Mouse (Mus musculus) MEL (cell line): Measurements from ENCODE around the gene Cbarp. TPM values are rescaled to one million over a fixed set of nuclear protein-coding genes. Genes with fewer than 3 reads are reported as not detected.

Experiments used
- DNase-seq: peaks from one replicate; pipeline ENCODE4 v3.0.0; 2011; ENCODE audit warnings: low read depth, low spot score
- H3K27ac ChIP-seq: 2 replicates; pipeline ENCODE4 v1.5.1; 2012; ENCODE audit warnings: low read depth, mild to moderate bottlenecking, control low read depth, low read length, moderate library complexity; ENCODE audit not compliant: control insufficient read depth
- H3K27me3 ChIP-seq, 2 experiments: fragments of 150-350 bp in 1 of 2; sonication (generic) in 1 of 2; 2 replicates each; pipeline ENCODE4 v1.6.1; 2012; ENCODE audit warnings: low read length in 2 of 2, mild to moderate bottlenecking in 2 of 2, improper control_type of control experiment in 1 of 2, moderate library complexity in 1 of 2; ENCODE audit not compliant: insufficient read depth in 2 of 2, control insufficient read depth in 1 of 2
- H3K36me3 ChIP-seq, 2 experiments: 2 replicates each; pipeline ENCODE4 v1.6.1; 2012 to 2014; ENCODE audit warnings: low read length in 2 of 2, improper control_type of control experiment in 1 of 2, inconsistent platforms in 1 of 2, mild to moderate bottlenecking in 1 of 2; ENCODE audit not compliant: insufficient read depth in 2 of 2, control insufficient read depth in 1 of 2
- H3K4me1 ChIP-seq, 2 experiments: fragments of 150-350 bp in 1 of 2; sonication (generic) in 1 of 2; 2 replicates each; pipeline ENCODE4 v1.6.1; 2012; ENCODE audit warnings: low read length in 2 of 2, improper control_type of control experiment in 1 of 2, mild to moderate bottlenecking in 1 of 2; ENCODE audit not compliant: insufficient read depth in 2 of 2, control insufficient read depth in 1 of 2
- H3K4me3 ChIP-seq, 2 experiments: fragments of 150-350 bp in 1 of 2; sonication (generic) in 1 of 2; 2 replicates each; pipeline ENCODE4 v1.5.1; 2012; ENCODE audit warnings: low read depth in 2 of 2, low read length in 2 of 2, mild to moderate bottlenecking in 2 of 2, moderate library complexity in 2 of 2, control low read depth in 1 of 2, improper control_type of control experiment in 1 of 2; ENCODE audit not compliant: control insufficient read depth in 1 of 2, insufficient read depth in 1 of 2
- H3K79me2 ChIP-seq: 2 replicates; pipeline ENCODE4 v1.6.1; 2012; ENCODE audit warnings: mild to moderate bottlenecking, low read length, moderate library complexity; ENCODE audit not compliant: control insufficient read depth, poor library complexity, insufficient read depth
- H3K9ac ChIP-seq: 2 replicates; pipeline ENCODE4 v1.6.1; 2012; ENCODE audit warnings: low read depth, mild to moderate bottlenecking, control low read depth, low read length, moderate library complexity; ENCODE audit not compliant: control insufficient read depth, poor library complexity, severe bottlenecking
- H3K9me3 ChIP-seq: fragments of 150-350 bp; sonication (generic); replicated peaks from 2 replicates; pipeline ENCODE4 v1.6.1; 2012; ENCODE audit warnings: mild to moderate bottlenecking, low read length, improper control_type of control experiment, moderate library complexity; ENCODE audit not compliant: insufficient read depth
- BHLHE40 ChIP-seq: IDR thresholded peaks from 2 replicates; pipeline ENCODE4 v1.6.1; 2012; ENCODE audit warnings: low read depth, mild to moderate bottlenecking, inconsistent platforms, low read length, improper control_type of control experiment, borderline replicate concordance
- CHD2 ChIP-seq: IDR thresholded peaks from 2 replicates; pipeline ENCODE4 v1.6.1; 2011; ENCODE audit warnings: low read length, improper control_type of control experiment
- CTCF ChIP-seq, 3 experiments: IDR thresholded peaks in 2 of 3; conservative IDR thresholded peaks in 1 of 3; 2 replicates each; pipeline ENCODE4 v1.5.1; 2011 to 2012; ENCODE audit warnings: low read length in 3 of 3, low read depth in 2 of 3, mild to moderate bottlenecking in 2 of 3, improper control_type of control experiment in 1 of 3, inconsistent platforms in 1 of 3, mixed read lengths in 1 of 3, moderate library complexity in 1 of 3; ENCODE audit not compliant: control insufficient read depth in 1 of 3, insufficient read depth in 1 of 3, poor library complexity in 1 of 3, severe bottlenecking in 1 of 3
- E2F4 ChIP-seq: IDR thresholded peaks from 2 replicates; pipeline ENCODE4 v1.6.1; 2011; ENCODE audit warnings: low read depth, low read length, improper control_type of control experiment, borderline replicate concordance
- ELF1 ChIP-seq: IDR thresholded peaks from 2 replicates; pipeline ENCODE4 v1.6.1; 2014; ENCODE audit warnings: low read depth, mild to moderate bottlenecking, inconsistent platforms, low read length, improper control_type of control experiment, moderate library complexity
- EP300 ChIP-seq, 2 experiments: IDR thresholded peaks; 2 replicates each; pipeline ENCODE4 v1.6.1; 2011; ENCODE audit warnings: improper control_type of control experiment in 2 of 2, low read length in 2 of 2, low read depth in 1 of 2, mild to moderate bottlenecking in 1 of 2
- ETS1 ChIP-seq: IDR thresholded peaks from 2 replicates; pipeline ENCODE4 v1.6.1; 2012; ENCODE audit warnings: low read depth, mild to moderate bottlenecking, inconsistent platforms, low read length, improper control_type of control experiment, moderate library complexity
- GABPA ChIP-seq: IDR thresholded peaks from 2 replicates; pipeline ENCODE4 v1.6.1; 2012; ENCODE audit warnings: low read depth, mild to moderate bottlenecking, inconsistent platforms, low read length, improper control_type of control experiment, moderate library complexity
- GATA1 ChIP-seq: IDR thresholded peaks from 2 replicates; pipeline ENCODE4 v1.6.1; 2011; ENCODE audit warnings: low read depth, low read length, improper control_type of control experiment
- JUND ChIP-seq: IDR thresholded peaks from 2 replicates; pipeline ENCODE4 v1.6.1; 2011; ENCODE audit warnings: low read depth, mild to moderate bottlenecking, improper control_type of control experiment, low read length
- KAT2A ChIP-seq: conservative IDR thresholded peaks from 2 replicates; pipeline ENCODE4 v1.6.1; 2012; ENCODE audit warnings: low read depth, low read length, improper control_type of control experiment, inconsistent platforms
- MAFK ChIP-seq: IDR thresholded peaks from 2 replicates; pipeline ENCODE4 v1.6.1; 2011; ENCODE audit warnings: low read depth, mild to moderate bottlenecking, low read length, improper control_type of control experiment, borderline replicate concordance
- MEF2A ChIP-seq: IDR thresholded peaks from 2 replicates; pipeline ENCODE4 v1.6.1; 2014; ENCODE audit warnings: low read depth, mild to moderate bottlenecking, inconsistent platforms, low read length, improper control_type of control experiment; ENCODE audit not compliant: poor library complexity, insufficient replicate concordance, severe bottlenecking; ENCODE audit errors: extremely low read depth
- MXI1 ChIP-seq: IDR thresholded peaks from 2 replicates; pipeline ENCODE4 v1.6.1; 2011; ENCODE audit warnings: mild to moderate bottlenecking, low read depth, low read length, improper control_type of control experiment
- MYC ChIP-seq: IDR thresholded peaks from 2 replicates; pipeline ENCODE4 v1.6.1; 2011; ENCODE audit warnings: low read depth, mild to moderate bottlenecking, low read length, improper control_type of control experiment, moderate library complexity
- NELFE ChIP-seq: IDR thresholded peaks from 2 replicates; pipeline ENCODE4 v1.6.1; 2011; ENCODE audit warnings: low read depth, low read length, improper control_type of control experiment
- NRF1 ChIP-seq: IDR thresholded peaks from 2 replicates; pipeline ENCODE4 v1.6.1; 2014; ENCODE audit warnings: low read depth, mild to moderate bottlenecking, inconsistent platforms, low read length, improper control_type of control experiment, moderate library complexity; ENCODE audit not compliant: poor library complexity, insufficient read depth, severe bottlenecking
- POLR2AphosphoS2 ChIP-seq: IDR thresholded peaks from 2 replicates; pipeline ENCODE4 v1.6.1; 2011; ENCODE audit warnings: low read length, improper control_type of control experiment
- RAD21 ChIP-seq: IDR thresholded peaks from 2 replicates; pipeline ENCODE4 v1.6.1; 2011; ENCODE audit warnings: mild to moderate bottlenecking, low read depth, low read length, improper control_type of control experiment
- RCOR1 ChIP-seq: IDR thresholded peaks from 2 replicates; pipeline ENCODE4 v1.6.1; 2012; ENCODE audit warnings: low read depth, mild to moderate bottlenecking, inconsistent platforms, low read length, improper control_type of control experiment
- SIN3A ChIP-seq: IDR thresholded peaks from 2 replicates; pipeline ENCODE4 v1.6.1; 2012; ENCODE audit warnings: low read length, improper control_type of control experiment, inconsistent platforms
- TAL1 ChIP-seq: IDR thresholded peaks from 2 replicates; pipeline ENCODE4 v1.6.1; 2012; ENCODE audit warnings: mild to moderate bottlenecking, inconsistent platforms, low read length, moderate library complexity, mixed read lengths
- TCF12 ChIP-seq: IDR thresholded peaks from 2 replicates; pipeline ENCODE4 v1.6.1; 2014; ENCODE audit warnings: low read depth, mild to moderate bottlenecking, inconsistent platforms, low read length, improper control_type of control experiment, moderate library complexity
- UBTF ChIP-seq: IDR thresholded peaks from 2 replicates; pipeline ENCODE4 v1.6.1; 2012; ENCODE audit warnings: low read depth, mild to moderate bottlenecking, inconsistent platforms, low read length, improper control_type of control experiment, moderate library complexity, borderline replicate concordance; ENCODE audit not compliant: insufficient read depth
- USF2 ChIP-seq, 2 experiments: IDR thresholded peaks; 2 replicates each; pipeline ENCODE4 v1.6.1; 2011 to 2012; ENCODE audit warnings: improper control_type of control experiment in 2 of 2, low read length in 2 of 2, borderline replicate concordance in 1 of 2, inconsistent platforms in 1 of 2, low read depth in 1 of 2, mild to moderate bottlenecking in 1 of 2; ENCODE audit not compliant: insufficient read depth in 1 of 2
- ZNF384 ChIP-seq: IDR thresholded peaks from 2 replicates; pipeline ENCODE4 v1.6.1; 2012; ENCODE audit warnings: low read depth, mild to moderate bottlenecking, inconsistent platforms, low read length, improper control_type of control experiment
- polyA plus RNA-seq, 2 experiments: library from polyadenylated mRNA; stranded (reverse) in 1 of 2; unstranded in 1 of 2; fragments of >175 nt in 1 of 2; fragments of >200 nt in 1 of 2; gene quantifications; 2 replicates each; pipeline versions ENCODE4 v1.2.1 to v1.2.4; 2012; ENCODE audit warnings: low replicate concordance in 2 of 2, low read depth in 1 of 2; ENCODE audit not compliant: insufficient read length in 2 of 2, insufficient read depth in 1 of 2, missing spikeins in 1 of 2
- total RNA-seq: library from RNA; depleted of rRNA; stranded (reverse); fragments of 300-350 nt; gene quantifications from 2 replicates; pipeline ENCODE4 v1.2.3, GENCODE M21; 2012

The Cbarp gene
- total and polyA plus RNA-seq, 3 experiments = 6.8 to 19.3 TPM; not detected in 1

DNA sequence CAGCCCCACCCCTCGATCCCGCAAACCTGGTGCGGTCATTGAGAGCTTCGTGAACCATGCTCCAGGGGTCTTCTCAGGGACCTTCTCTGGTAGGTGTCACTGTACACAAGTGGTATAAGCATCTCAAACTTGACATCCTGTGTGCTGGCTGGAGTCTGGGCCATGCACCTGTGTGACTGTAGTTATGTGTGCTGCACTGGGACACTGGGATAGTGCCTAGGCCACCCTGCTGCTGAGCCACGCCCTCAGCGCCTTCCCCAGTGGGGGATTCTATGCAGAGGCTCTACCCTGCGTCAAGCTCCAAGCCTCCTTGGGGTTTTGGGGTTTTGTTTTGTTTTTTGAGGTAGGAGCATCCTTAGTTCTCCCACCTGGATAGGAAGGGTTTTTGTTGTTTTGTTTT lies 13.7 kb upstream of the Cbarp start:
- Histone ChIP-seq H3K9me3 (no peaks in the 10 kb centered on the region), H3K4me1 (peaks cover 6 to 36% of the 10 kb centered on the region in 2 experiments; a peak in 3 of 4 replicates), H3K4me3 (no peak overlapping the region), H3K27me3 (no peaks in the 10 kb centered on the region)
- no peak for TF ChIP-seq GABPA
- TF ChIP-seq ZNF384 = no peak
- TF ChIP-seq MXI1 = no peak
- no peak for TF ChIP-seq ELF1
- TF ChIP-seq EP300 (IDR thresholded peaks at IDR 0.05; ENCODE audit: low read depth in 1 of 2, low read length in 2 of 2) = no peak
- TF ChIP-seq BHLHE40 = no peak
- no peak for TF ChIP-seq UBTF
- TF ChIP-seq GATA1 = no peak
- TF ChIP-seq TCF12 = no peak
- no peak for TF ChIP-seq USF2 (IDR thresholded peaks at IDR 0.05; ENCODE audit: borderline replicate concordance in 1 of 2, insufficient read depth in 1 of 2, low read depth in 1 of 2, low read length in 2 of 2)
- TF ChIP-seq CTCF (IDR thresholded peaks at IDR 0.05 in 2 of 3, conservative IDR thresholded peaks at IDR 0.05 in 1 of 3; ENCODE audit: control insufficient read depth in 1 of 3, insufficient read depth in 1 of 3, low read depth in 2 of 3, low read length in 3 of 3, poor library complexity in 1 of 3, severe bottlenecking in 1 of 3) = no peak
- TF ChIP-seq MAFK = no peak
- no peak for TF ChIP-seq CHD2
- TF ChIP-seq E2F4 = no peak
- no peak for TF ChIP-seq TAL1
- TF ChIP-seq KAT2A = no peak
- no peak for TF ChIP-seq POLR2AphosphoS2
- no peak for TF ChIP-seq RAD21
- TF ChIP-seq SIN3A = no peak
- TF ChIP-seq NELFE = no peak
- TF ChIP-seq, all 39 proteins: peak for 0
- Histone ChIP-seq H3K79me2 (peaks cover 30% of the 10 kb centered on the region), H3K27ac (no peak overlapping the region), H3K36me3 (peaks cover 0 to 25% of the 10 kb centered on the region in 2 experiments; a peak in 2 of 4 replicates), H3K9ac (no peak overlapping the region)
- no peak for DNase-seq

GRCm38 (mm10) chr10:80153713-80154112 lies 13.1 kb upstream of the Cbarp start:
- H3K27me3 ChIP-seq = no peaks in the 10 kb centered on the region
- H3K9ac ChIP-seq = no peak overlapping the region
- TF ChIP-seq MYC = no peak
- no peak for TF ChIP-seq TAL1
- no peak for TF ChIP-seq USF2 (IDR thresholded peaks at IDR 0.05; ENCODE audit: borderline replicate concordance in 1 of 2, insufficient read depth in 1 of 2, low read depth in 1 of 2, low read length in 2 of 2)
- no peak for TF ChIP-seq CHD2
- no peak for TF ChIP-seq MEF2A
- TF ChIP-seq BHLHE40 = no peak
- TF ChIP-seq GABPA = no peak
- no peak for TF ChIP-seq JUND
- TF ChIP-seq NRF1 = no peak
- TF ChIP-seq RCOR1 = no peak
- TF ChIP-seq ETS1 = no peak
- no peak for TF ChIP-seq MAFK
- H3K9me3 ChIP-seq = no peaks in the 10 kb centered on the region
- no peak overlapping the region for H3K4me3 ChIP-seq
- H3K27ac ChIP-seq = no peak overlapping the region
- peaks cover 32% of the 10 kb centered on the region for H3K79me2 ChIP-seq
- peaks cover 5 to 31% of the 10 kb centered on the region in 2 experiments; a peak in 3 of 4 replicates for H3K4me1 ChIP-seq
- peaks cover 0 to 24% of the 10 kb centered on the region in 2 experiments; a peak in 2 of 4 replicates for H3K36me3 ChIP-seq
- DNase-seq = no peak
